Mouse (Mus musculus) embryonic stem cell, embryonic (primary cell): ENCODE data around the gene Sec24b.

ENCODE experiments used
- CTCF ChIA-PET, 4 experiments: fragments of 300-600 bp in 2 of 4; fragments of 350-600 bp in 2 of 4; sonication (Branson Sonifier 250); formaldehyde crosslinking; loops; one replicate each; lab custom pipeline; 2022; ENCODE audit warnings: inconsistent platforms in 2 of 4; lab: Charles Lee
- POLR2A ChIA-PET, 4 experiments: fragments of 300-600 bp in 2 of 4; fragments of 350-600 bp in 2 of 4; sonication (Branson Sonifier 250); formaldehyde crosslinking; loops; one replicate each; lab custom pipeline; 2022; ENCODE audit warnings: antibody characterized with exemption in 4 of 4, inconsistent platforms in 1 of 4; lab: Charles Lee

The Sec24b gene

GRCm38 (mm10) chr3:130061281-130061680, at the start of gene Sec24b:
Gene Sec24b (minus strand): TSS chr3:130061553.
- ChIA-PET POLR2A (interaction anchor here (0.6 to 1.5 kb wide), 7 partner anchors 33 to 623 kb away, joined by 3 to 4 read pairs (median 3); no protein-coding TSS in a partner anchor), CTCF (interaction anchor here (0.5 to 1.6 kb wide), 15 partner anchors 9 to 1702 kb away, joined by 3 to 10 read pairs (median 4); no protein-coding TSS in a partner anchor)

GRCm38 (mm10) chr3:130104471-130104870, 43.1 kb upstream of the Sec24b start:
- POLR2A ChIA-PET = interaction anchor here in 1 of 4 experiments (0.6 kb wide), 1 partner anchor 717 kb away, joined by 4 read pairs; no protein-coding TSS in a partner anchor

GRCm38 (mm10) chr3:130103486-130103885, 42.1 kb upstream of the Sec24b start:
- ChIA-PET POLR2A (interaction anchor here in 2 of 4 experiments (0.6 to 0.7 kb wide), 2 partner anchors 421 to 453 kb away, joined by 3 to 4 read pairs; no protein-coding TSS in a partner anchor), CTCF (interaction anchor here (0.5 to 1.9 kb wide), 16 partner anchors 9 to 587 kb away, joined by 3 to 11 read pairs (median 4); no protein-coding TSS in a partner anchor)

More at GRCm38 (mm10) chr3:130104471-130104870, 43.1 kb upstream of the Sec24b start:
- CTCF ChIA-PET = interaction anchor here in 3 of 4 experiments (0.6 to 1.9 kb wide), 6 partner anchors 206 to 472 kb away, joined by 3 to 11 read pairs (median 6); no protein-coding TSS in a partner anchor

GRCm38 (mm10) chr3:130095160-130095781, 33.9 kb upstream of the Sec24b start:
- CTCF ChIA-PET = interaction anchor here in 3 of 4 experiments (0.7 to 1.1 kb wide), 4 partner anchors 15 to 596 kb away, joined by 3 to 4 read pairs (median 3); no protein-coding TSS in a partner anchor
- POLR2A ChIA-PET = no interaction called here

- ChIA-PET POLR2A (interaction anchor here in 1 of 4 experiments (1.0 kb wide), 1 partner anchor 33 kb away, joined by 3 read pairs; the partner anchor contains the start of gene Sec24b), CTCF (interaction anchor here in 2 of 4 experiments (0.7 to 1.1 kb wide), 2 partner anchors 433 to 597 kb away, joined by 3 to 4 read pairs; no protein-coding TSS in a partner anchor)
Measured at GRCm38 (mm10) chr3:130094125-130094704, 32.9 kb upstream of the Sec24b start.

- ChIA-PET POLR2A (interaction anchor here in 1 of 4 experiments (1.8 kb wide), 1 partner anchor 30 kb away, joined by 3 read pairs; no protein-coding TSS in a partner anchor), CTCF (interaction anchor here in 1 of 4 experiments (0.6 kb wide), 1 partner anchor 257 kb away, joined by 3 read pairs; no protein-coding TSS in a partner anchor)
Measured at GRCm38 (mm10) chr3:130090460-130090859, 29.1 kb upstream of the Sec24b start.

- CTCF ChIA-PET = no interaction called here
- POLR2A ChIA-PET = interaction anchor here in 1 of 4 experiments (0.6 kb wide), 1 partner anchor 58 kb away, joined by 3 read pairs; no protein-coding TSS in a partner anchor
Measured at GRCm38 (mm10) chr3:130088654-130089053, 27.3 kb upstream of the Sec24b start.

GRCm38 (mm10) chr3:130087466-130087865, 26.1 kb upstream of the Sec24b start:
- POLR2A ChIA-PET = no interaction called here
- CTCF ChIA-PET = no interaction called here

GRCm38 (mm10) chr3:130086372-130087080, 25.2 kb upstream of the Sec24b start:
- POLR2A ChIA-PET = no interaction called here
- CTCF ChIA-PET = no interaction called here

- CTCF ChIA-PET = no interaction called here
- POLR2A ChIA-PET = no interaction called here
Measured at GRCm38 (mm10) chr3:130083312-130083711, 22.0 kb upstream of the Sec24b start.

GRCm38 (mm10) chr3:130080666-130081065, 19.3 kb upstream of the Sec24b start:
- ChIA-PET CTCF (interaction anchor here (0.5 to 0.9 kb wide), 7 partner anchors 20 to 606 kb away, joined by 3 to 6 read pairs (median 3); no protein-coding TSS in a partner anchor), POLR2A (no interaction called here)

- CTCF ChIA-PET = interaction anchor here in 3 of 4 experiments (0.6 to 0.9 kb wide), 3 partner anchors 161 to 220 kb away, joined by 3 to 4 read pairs (median 3); no protein-coding TSS in a partner anchor
Measured at GRCm38 (mm10) chr3:130079794-130080193, 18.4 kb upstream of the Sec24b start.

GRCm38 (mm10) chr3:130077291-130077690, 15.9 kb upstream of the Sec24b start:
- ChIA-PET CTCF (interaction anchor here in 1 of 4 experiments (0.7 kb wide), 1 partner anchor 241 kb away, joined by 9 read pairs; the partner anchor contains the start of gene Cfi), POLR2A (interaction anchor here in 2 of 4 experiments (0.6 to 1.6 kb wide), 2 partner anchors 17 to 987 kb away, joined by 3 to 6 read pairs; no protein-coding TSS in a partner anchor)

More at GRCm38 (mm10) chr3:130079794-130080193, 18.4 kb upstream of the Sec24b start:
- POLR2A ChIA-PET = no interaction called here

GRCm38 (mm10) chr3:130075746-130076145, 14.4 kb upstream of the Sec24b start:
- ChIA-PET POLR2A (interaction anchor here in 1 of 4 experiments (1.6 kb wide), 1 partner anchor 16 kb away, joined by 3 read pairs; no protein-coding TSS in a partner anchor), CTCF (no interaction called here)

- POLR2A ChIA-PET = interaction anchor here in 2 of 4 experiments (0.6 to 0.8 kb wide), 3 partner anchors 9 to 669 kb away, joined by 3 read pairs; no protein-coding TSS in a partner anchor
- CTCF ChIA-PET = interaction anchor here in 1 of 4 experiments (0.5 kb wide), 1 partner anchor 12 kb away, joined by 4 read pairs; the partner anchor contains the start of gene Sec24b
Measured at GRCm38 (mm10) chr3:130073085-130073484, 11.7 kb upstream of the Sec24b start.

GRCm38 (mm10) chr3:130071918-130072317, 10.6 kb upstream of the Sec24b start:
- ChIA-PET POLR2A (interaction anchor here in 1 of 4 experiments (0.7 kb wide), 1 partner anchor 204 kb away, joined by 3 read pairs; no protein-coding TSS in a partner anchor), CTCF (no interaction called here)

GRCm38 (mm10) chr3:130060396-130061029, 840 bp downstream of the Sec24b start:
- ChIA-PET CTCF (interaction anchor here (0.5 to 1.6 kb wide), 15 partner anchors 8 to 1702 kb away, joined by 3 to 10 read pairs (median 4); no protein-coding TSS in a partner anchor), POLR2A (interaction anchor here in 3 of 4 experiments (0.6 to 1.5 kb wide), 14 partner anchors 9 to 649 kb away, joined by 3 to 6 read pairs (median 3); no protein-coding TSS in a partner anchor)
